Mouse (Mus musculus) B cell, adult (primary cell): ENCODE data around the gene Pramel6. TPM values are rescaled to one million over a fixed set of nuclear protein-coding genes. Genes with fewer than 3 reads are reported as not detected.

Experiments used
- total RNA-seq: library from RNA; stranded (reverse); gene quantifications from 4 replicates; pipeline ENCODE4 v1.2.4, GENCODE M21; 2023; ENCODE audit not compliant: inconsistent age

The Pramel6 gene
- total RNA-seq, result not detected in 4 replicates

DNA sequence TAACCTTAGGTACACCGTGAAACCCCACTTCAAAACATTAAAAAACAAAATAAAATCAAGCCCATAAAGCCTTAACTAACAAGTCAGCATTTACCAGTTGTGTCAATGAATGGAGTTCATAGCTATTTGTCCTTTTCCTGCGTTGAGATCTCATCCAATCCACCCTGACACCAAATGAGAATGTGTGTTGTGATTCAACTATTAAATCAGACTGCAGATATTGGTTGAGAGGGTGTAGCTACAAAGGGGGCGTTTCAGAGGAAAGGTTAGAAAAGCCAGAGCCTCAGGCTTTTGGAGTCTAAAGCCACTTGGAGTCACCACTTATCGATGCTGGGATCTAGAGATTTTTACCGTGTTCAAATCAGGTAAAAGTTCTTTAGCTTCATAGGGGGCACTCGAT, at the start of gene Pramel6:
Pramel6 (plus strand) TSS at position 301 of the 400 bp plus-strand sequence.

GRCm38 (mm10) chr2:87496993-87497392, 9.4 kb upstream of the Pramel6 start, which contains the start of gene Pramel7:
Pramel7 (minus strand) TSS chr2:87497093.

DNA sequence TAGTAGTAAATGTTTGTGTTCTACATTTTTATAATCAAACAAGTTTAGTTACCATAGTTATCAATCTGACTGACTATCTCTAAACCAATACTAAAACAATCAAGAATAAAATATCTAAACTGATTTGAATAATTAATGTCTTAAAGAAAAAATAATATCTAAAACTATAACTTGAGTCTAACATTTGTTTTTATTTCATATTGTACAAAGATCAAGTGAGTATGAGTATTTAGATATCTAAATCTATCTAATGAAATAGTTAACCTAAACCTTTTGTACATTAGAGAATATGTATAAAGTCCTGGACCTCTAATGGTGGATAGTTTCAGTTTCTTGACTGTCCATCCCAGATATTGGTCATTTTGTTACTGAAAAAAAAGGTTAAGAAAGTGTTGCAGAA, 25.1 kb downstream of the Pramel6 start, which contains the start of gene Olfr153:
Olfr153 (plus strand) TSS at position 301 of the 400 bp plus-strand sequence.

DNA sequence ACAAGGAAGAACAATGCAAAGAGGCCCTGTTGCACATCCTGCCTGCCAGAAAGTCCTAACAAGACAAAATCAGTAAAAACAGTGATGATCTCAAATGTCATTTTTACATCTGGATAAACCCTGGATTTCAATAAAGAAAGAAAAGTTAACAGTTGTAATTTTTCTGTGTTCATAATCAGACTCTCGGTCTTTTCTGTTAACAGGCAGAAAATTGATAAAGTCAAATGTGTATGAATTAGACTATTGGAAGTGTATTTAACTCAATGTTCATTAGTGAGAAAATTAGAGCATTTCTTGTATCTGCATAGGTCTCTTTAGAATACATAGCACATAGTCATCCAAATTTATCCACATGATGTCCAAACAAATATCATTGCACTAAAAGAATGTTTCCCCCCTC, 39.1 kb downstream of the Pramel6 start, which contains the start of gene Olfr1128:
Olfr1128 (minus strand) TSS at position 101 of the 400 bp plus-strand sequence.

Other genes with a start within 250 kb of the Pramel6 start
- not detected in 4 replicates for gene Olfr1116, start 239.0 kb upstream of the Pramel6 start, total RNA-seq
- gene Olfr1118, start 199.0 kb upstream of the Pramel6 start, total RNA-seq, result not detected in 4 replicates
- not detected in 4 replicates for gene Olfr1120, start 151.8 kb upstream of the Pramel6 start, total RNA-seq
- not detected in 4 replicates for gene Olfr1121, start 136.7 kb upstream of the Pramel6 start, total RNA-seq
- 0.10 TPM in 1 of 4 replicates, not detected in the others for gene Olfr1122, start 120.7 kb upstream of the Pramel6 start, total RNA-seq
- gene Olfr1123, start 89.9 kb upstream of the Pramel6 start, total RNA-seq, result not detected in 4 replicates
- not detected in 4 replicates for gene Olfr1124, start 76.3 kb upstream of the Pramel6 start, total RNA-seq
- gene Olfr1126, start 52.6 kb upstream of the Pramel6 start, total RNA-seq, result not detected in 4 replicates
- gene Pramel7, start 9.5 kb upstream of the Pramel6 start, total RNA-seq, result not detected in 4 replicates
- gene Olfr153, start 25.2 kb downstream of the Pramel6 start, total RNA-seq, result not detected in 4 replicates
- gene Olfr1128, start 39.0 kb downstream of the Pramel6 start, total RNA-seq, result not detected in 4 replicates
- not detected in 4 replicates for gene Olfr1129, start 67.3 kb downstream of the Pramel6 start, total RNA-seq
- not detected in 4 replicates for gene Olfr1130, start 99.6 kb downstream of the Pramel6 start, total RNA-seq
- not detected in 4 replicates for gene Olfr1131, start 120.5 kb downstream of the Pramel6 start, total RNA-seq
- gene Olfr1132, start 131.0 kb downstream of the Pramel6 start, total RNA-seq, result not detected in 4 replicates
- gene Olfr1133, start 140.8 kb downstream of the Pramel6 start, total RNA-seq, result not detected in 4 replicates
- gene Olfr1134, start 151.9 kb downstream of the Pramel6 start, total RNA-seq, result not detected in 4 replicates
- not detected in 4 replicates for gene Olfr1135, start 167.1 kb downstream of the Pramel6 start, total RNA-seq
- not detected in 4 replicates for gene Olfr1136, start 187.4 kb downstream of the Pramel6 start, total RNA-seq
- not detected in 4 replicates for gene Olfr1137, start 206.6 kb downstream of the Pramel6 start, total RNA-seq
- gene Olfr1138, start 233.4 kb downstream of the Pramel6 start, total RNA-seq, result not detected in 4 replicates
- gene Olfr1140, start 237.2 kb downstream of the Pramel6 start, total RNA-seq, result not detected in 4 replicates
- not detected in 4 replicates for gene Olfr1141, start 247.4 kb downstream of the Pramel6 start, total RNA-seq